Mouse (Mus musculus) heart, adult 18-20 months (tissue): ENCODE data around the gene Glis2. TPM values are rescaled to one million over a fixed set of nuclear protein-coding genes. Genes with fewer than 3 reads are reported as not detected.
A peak's percentile ranks its signal among the peaks of the same experiment; 100 is the strongest.
"Not testable (repeated sequence)": the region's sequence is repeated elsewhere in the genome, so short reads cannot be mapped to it uniquely, and the experiment has no call there.

Source experiments
- DNase-seq, 2 experiments: peaks; one replicate each; pipeline ENCODE4 v3.0.0; 2021 to 2022; ENCODE audit warnings: mixed read lengths in 1 of 2
- total RNA-seq, 2 experiments: library from RNA; stranded (reverse); gene quantifications; 2 replicates each; pipeline ENCODE4 v1.2.3; 2021

Glis2 gene
- total RNA-seq, 2 experiments from 2014 or later = 6.2 to 8.5 TPM

DNA sequence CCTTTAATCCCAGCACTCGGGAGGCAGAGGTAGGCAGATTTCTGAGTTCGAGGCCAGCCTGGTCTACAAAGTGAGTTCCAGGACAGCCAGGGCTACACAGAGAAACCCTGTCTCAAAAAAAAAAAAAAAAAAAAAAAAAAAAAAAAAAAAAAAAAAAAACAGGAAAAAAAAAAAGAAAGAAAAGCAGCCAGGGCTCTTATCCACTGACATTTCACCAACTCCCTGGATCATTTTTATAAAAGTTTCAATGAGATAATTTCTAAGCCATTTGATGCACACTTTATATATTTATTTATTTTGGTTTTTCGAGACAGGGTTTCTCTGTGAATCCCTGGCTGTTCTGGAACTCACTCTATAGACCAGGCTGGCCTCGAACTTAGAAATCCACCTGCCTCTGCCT, 13.3 kb upstream of the Glis2 start:
- not testable (repeated sequence) for DNase-seq

DNA sequence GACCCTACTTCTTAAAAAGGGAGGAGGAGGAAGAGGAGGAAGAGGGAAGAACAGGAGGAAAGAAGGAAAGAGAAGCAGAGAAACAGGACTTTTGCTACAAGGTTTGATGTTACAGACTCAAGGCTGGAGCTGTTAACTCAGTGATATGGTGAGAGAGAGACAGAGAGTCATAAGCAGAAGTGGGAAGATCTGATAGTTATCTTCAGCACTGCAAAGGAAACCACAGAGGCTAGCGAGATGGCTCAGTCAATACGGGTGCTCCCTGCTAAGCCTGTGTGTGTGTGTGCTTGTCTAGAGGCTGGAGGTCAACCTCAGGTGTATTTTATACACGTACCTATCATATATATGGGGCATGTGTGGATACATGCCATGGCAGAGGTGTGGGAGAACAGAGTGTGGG, 10.7 kb upstream of the Glis2 start:
- no peak for DNase-seq

DNA sequence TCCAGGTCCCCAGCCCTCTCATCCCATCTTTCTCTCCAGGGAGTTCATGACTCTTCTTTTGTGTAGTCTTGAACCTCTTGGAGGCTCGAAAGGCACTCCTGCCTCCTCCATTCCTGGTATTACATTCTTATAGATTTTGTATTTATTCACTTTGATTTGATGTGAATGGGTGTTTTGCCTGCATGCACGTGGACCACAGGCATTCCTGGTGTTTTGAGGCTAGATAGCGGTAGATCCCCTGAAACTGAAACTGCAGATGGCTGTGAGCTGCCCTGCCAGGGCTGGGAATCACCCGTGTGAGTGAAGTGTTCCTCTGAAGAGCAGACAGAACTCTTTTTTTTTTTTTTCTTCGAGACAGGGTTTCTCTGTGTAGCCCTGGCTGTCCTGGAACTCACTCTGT, 10.1 kb upstream of the Glis2 start:
- no peak for DNase-seq

DNA sequence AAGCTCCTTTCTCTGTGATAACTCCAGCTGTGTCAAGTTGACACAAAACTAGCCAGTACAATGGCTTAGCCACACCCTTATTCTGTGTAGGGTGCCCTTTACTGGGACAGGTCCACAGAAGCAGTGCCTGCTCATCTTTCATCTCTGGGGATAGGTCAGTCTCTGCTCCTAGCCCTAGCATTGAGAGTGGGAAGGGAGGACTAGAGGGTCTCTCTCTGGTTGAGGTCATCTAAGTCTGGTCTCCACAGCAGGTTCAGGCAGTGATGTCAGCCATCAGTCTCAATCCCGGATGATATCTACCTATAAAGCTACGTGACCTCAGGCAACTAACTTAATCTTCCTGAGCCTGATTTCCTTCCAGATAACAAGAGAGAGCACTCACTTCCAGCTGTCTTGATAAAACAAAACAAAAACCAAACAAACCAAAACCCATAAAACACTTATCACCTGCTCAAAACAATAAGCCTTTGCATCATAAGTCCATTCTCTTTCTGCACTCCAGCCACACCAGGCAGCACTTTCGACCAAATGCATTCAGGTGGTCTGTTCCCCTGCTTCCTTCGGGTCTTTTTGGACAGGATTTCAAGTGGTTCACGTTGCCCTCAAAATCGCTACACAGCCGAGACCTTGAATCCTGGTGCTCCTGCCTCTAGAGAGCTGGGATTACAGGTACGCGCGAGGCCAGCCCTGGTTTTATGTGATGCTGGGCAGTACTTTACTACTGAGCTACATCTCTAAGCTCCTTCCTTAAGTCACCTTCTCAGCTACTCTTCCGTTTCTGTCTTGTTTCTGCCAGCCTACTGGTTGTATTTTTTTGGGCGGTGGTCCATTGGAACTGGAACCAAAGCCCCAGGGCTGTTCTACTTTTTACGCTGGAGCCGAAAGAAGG, 8.6 kb upstream of the Glis2 start:
- no peak for DNase-seq

DNA sequence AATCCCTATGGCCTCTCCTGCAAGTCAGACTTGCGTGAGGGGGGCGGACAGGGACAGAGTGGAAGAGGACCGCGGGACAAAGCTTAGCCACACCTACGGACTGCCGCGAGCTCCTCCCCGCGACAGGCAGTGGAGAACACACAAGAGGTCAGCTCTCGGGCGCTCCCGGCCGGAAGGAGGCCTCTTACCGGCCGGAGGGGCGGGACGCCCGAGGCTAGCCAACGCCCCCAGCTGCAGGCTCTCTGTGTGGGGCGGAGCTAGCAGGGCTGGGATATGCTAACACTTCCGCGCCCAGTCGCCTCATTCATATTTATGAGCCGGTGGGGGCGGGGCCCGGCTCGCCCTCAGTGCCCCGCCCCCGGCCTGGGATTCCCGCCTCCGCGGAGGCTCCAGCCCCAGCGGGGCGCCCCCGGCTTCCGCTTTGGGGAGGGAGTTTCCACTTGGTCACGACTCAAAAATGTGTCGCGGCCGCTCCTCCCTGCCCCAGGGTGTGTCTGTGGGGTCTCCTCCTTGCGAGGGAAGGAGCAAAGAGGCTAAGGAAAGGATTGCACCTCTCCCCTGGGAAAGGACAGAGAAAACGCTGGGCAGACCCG, 7.9 kb upstream of the Glis2 start:
- DNase-seq = peak; percentile 97 to 99

DNA sequence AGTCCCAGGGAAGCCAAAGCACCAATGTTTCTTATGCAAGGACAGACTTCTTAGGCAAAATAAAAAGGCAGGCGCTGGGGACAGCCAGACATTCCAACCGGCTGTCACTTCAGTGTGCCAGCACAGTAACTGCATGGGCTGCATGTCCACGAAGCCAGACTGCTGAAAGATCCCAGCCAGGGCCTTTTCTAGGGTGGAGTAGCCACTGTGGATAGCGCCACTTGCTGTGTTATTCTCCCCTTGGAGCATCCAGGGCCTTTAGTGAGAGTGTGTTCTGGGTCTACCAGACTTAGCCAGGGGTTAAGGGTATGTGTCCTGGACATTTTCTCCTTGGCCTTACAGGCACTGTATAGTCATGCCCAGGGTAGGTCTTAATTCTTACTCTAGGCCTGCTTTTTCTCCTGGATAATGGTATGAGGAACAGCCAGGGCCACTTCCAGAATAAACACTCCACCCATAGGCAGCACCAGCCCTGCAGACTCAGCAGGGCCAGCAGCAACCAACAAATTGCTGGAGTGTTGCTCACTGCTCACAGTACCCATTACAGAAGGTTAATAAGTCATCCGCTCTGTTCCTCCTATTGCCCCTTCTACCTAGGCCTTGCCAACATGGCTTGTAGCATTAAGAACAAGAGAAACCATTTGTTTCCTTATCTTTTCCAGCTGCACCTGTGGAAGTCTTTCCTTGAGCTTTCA, 6.8 kb upstream of the Glis2 start:
- DNase-seq = peak in 1 of 2 experiments; percentile 56

DNA sequence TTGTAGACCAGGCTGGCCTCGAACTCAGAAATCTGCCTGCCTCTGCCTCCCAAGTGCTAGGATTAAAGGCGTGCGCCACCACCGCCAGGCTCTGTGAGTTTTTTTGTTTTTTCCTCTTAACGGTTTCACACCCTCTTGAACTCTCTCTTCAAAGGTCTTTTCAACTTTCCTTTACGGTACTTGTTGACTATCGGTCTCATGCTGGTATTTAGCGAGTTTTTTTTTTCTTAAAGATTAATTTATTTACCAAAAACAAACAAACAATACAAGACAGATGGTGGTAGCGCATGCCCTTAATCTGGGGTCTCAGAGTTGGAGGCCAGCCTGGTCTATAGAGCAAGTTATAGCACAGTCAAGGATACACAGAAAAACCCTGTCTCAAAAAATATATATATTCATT, 4.3 kb upstream of the Glis2 start:
- no peak for DNase-seq

DNA sequence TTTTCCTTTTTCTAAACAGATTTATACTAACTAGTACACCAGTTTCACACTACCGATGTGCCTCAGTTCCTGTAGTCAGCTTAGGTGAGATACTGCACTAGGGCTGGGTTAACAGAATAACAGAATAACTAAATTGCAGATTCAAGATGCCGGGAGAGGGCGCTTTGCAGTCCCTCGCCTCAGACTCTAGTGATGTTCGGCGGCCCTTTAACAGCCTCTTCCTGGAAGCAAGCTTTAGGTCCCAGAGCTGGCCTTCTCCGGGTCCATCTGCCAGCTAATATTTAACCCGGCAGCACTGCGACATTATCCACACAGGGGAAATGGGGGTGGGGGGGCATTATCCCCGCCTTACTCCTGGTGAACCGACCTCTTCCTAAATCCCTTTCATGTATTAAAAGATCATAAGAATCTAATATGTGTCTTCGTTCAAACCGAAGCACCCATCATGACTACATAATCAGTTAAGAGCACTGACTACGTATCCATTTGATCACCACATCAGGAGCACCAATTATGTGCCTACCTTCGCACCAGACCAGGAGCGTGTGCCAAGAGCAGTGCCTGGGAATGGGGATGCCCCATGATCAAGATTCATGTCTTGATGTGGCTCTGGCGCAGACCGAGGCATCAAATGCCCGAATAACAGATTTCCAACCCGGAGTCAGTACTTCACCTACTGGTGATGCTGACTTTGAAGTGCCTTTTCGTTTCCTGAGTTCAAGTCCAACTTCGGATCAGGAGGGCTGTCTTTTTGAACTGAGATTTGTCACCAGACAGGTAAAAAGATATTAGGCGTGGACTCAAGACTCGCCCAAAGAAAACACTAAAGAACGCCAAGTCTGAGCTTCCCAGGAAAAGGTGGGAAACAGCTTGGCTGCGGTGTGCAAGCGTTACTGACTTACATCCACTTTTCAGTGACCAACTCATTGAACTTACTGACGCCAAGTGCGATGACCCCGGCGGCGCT, 1.3 kb upstream of the Glis2 start:
- peak; percentile 66 to 76 for DNase-seq

DNA sequence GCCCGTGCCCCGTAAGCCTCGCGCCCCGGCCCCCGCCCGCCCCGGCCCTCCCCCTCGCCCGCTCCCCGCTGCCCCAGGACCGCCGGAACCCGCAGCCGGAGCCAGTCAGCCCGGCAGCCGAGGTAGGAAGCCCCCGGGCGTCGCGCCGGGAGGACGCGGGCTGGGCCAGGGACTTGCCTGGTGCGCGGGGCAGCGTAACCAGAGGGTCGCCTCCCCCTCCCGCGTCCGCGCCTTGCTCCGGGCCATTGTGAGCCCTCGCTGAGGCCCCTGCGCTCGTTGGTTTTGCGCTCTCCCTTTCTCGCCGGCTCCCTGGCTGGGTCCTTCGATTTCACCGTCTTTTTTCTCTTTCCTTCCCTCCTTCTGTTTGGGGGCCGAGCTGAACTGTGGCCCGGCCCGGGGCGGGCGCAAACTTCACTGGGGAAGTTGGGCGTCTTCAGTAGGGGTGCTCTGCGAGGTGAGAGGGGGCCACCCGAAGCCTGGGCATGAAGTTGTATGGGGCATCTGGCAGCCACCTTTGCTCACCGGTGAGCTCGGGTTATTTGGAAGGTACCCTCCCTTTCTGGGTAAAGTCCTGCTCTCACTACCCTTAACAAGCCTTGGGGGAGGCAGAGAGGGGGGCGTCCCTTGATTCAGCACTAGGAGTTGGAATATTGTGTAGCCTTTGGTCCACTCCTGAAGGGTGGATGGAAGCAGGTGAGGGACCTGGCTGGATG, 457 bp downstream of the Glis2 start:
- peak in 1 of 2 experiments; percentile 68 for DNase-seq

DNA sequence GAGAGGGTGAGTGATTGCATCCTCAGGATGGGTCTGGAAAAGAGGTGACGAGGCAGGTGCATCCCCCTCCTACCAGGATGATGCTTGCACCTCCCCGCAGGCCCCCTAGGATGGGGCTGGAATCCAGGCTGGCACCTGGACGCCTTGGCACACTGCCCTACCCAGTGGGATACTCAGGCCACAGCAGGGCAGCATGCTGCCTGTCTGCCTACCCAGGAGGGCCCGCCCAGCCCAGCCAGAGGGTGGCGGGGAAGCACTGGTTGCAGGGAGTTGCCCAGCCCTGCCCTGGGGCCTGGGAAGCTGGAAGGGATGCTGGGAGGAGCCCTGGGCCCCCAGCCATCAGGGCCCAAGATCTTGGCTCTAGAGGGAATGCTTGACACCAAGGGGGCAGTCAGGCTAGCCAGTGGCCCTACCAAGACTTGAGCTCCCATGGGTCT, 1.0 kb downstream of the Glis2 start:
- DNase-seq = peak; percentile 55 to 69

DNA sequence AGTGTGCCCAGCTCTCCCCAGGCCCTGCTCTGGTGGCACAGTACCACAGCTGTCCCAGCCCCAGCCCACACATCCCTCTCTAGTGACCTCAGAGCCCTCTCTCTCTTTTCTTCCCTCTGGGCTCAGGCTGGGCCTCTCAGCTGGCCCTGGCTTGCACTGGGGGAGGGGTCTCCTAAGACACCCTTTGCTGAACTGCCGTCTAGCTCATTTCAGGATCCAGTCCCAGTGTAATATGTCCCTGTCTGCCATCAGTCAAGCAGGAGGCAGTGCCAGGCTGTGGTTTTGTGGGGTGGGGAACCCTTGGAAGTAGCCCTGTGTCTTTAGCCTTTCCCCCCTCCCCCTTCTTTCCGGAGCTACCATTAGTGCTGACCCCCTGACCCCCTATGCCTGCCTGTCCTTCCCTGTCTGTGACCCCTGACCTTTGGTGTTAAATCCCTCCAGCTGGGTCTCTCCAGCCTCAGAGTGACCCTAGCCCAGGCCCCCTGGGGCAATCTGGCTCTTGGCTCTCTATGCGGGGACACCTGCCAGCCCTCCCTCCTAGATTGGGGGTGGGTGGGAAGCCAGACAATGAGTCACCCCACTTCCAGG, 1.7 kb downstream of the Glis2 start:
- no peak for DNase-seq

DNA sequence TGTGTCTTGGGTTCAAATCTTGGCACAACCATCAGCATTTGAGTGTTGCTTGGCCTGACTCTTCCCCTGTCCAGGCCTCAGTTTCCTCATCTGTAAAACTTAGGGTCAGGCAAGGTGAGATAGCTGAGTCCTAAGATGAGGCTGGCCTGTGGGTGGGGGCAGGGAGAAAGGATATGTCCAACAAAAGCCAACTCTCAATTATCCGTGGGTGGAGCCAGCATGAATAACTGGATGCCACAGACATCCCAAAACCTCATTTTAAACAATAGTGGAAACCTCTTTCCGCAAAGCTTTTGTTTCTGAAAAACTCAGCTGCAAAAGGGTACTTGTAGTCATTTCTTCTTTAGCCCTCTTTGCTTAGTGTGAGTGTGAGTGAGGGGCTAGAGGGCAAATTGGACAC, 2.3 kb downstream of the Glis2 start:
- no peak for DNase-seq

DNA sequence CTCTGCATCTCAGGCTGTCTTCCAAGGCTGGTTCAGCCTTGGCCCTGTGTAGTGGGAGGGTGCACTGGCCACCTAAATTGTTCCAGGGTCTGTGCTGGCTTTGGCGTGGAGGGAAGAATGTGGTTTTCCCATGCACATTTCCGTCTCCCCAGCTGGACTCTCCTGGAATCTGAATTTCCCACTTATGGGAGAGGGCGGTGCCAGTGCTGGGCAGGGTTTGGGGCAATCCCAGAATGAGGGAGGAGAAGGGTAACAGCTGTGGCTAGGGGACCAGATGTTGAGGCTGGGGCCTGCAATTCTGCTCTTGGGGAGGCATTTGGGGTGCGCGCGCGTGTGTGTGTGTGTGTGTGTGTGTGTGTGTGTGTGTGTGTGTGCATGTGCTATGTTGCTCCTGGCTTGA, 2.8 kb downstream of the Glis2 start:
- no peak for DNase-seq

DNA sequence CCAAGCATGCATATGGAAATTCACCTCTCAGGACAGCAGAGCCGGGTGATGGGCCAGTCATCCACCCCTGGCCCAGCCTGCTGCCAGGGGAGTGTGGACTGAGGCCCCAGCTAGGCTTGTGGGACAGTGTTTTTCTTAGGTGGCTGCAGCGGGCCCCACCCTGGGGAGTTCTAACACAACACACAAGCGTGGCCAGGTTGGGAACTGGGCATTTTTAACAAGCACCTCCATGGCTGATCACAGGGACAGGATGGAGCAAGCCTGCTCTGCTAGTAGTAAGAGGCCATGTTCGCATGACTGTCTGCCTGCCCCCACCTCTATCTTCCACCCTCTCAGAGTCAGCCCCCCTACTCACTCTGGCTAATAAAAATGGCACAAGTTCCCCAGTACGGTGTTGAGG, 3.5 kb downstream of the Glis2 start:
- no peak for DNase-seq

DNA sequence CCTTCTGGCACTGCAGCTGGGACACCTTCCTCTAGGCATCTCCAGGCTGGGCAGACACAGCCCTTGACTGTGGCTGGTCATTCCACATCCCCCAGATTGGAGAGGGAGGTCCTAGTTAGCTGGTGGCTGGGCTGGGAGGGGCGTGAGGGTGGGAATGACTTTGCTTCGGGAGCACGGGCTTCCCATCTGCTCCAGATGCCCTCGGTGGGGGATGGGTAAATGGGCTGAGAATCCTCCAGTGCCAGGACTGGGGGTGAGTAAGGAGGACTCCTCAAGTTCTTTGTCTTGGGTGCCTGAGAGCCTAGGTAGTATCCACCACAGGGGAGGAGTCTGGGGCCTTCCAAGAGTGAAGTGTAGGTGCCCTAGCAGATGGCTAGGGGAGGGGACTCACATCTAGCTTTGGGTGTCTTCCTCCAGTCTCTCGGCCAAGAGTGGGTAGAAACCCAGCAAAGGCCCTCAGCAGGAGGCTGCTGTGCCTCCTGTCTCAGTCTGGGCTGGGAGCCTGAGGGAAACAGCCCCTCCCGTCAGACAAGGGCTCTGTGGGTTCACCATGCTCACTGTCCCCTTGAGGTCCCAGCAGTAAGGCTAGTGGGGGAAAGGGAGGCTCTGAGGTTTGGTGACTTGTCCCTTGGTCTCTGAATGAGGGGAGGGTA, 4.5 kb downstream of the Glis2 start:
- DNase-seq = no peak

DNA sequence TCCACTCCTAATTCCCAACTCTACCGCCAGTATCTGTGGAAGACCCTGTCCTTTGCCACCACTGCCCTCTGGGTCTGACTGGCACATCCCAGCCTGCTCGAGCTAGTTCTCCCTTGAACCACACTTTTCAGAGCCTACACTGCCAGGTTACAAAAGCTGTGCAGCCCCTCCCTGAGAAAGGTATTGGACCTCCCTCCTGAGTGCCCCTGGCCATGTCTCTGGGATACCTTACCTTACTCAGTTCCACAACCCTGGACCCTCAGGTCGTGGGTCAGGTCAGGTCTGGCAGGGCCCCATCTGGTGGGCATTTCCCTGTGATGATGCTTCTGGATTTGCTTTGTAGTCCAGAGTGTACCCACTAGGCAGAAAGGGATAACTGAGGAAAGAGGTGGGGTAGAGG, 5.1 kb downstream of the Glis2 start:
- DNase-seq = no peak

DNA sequence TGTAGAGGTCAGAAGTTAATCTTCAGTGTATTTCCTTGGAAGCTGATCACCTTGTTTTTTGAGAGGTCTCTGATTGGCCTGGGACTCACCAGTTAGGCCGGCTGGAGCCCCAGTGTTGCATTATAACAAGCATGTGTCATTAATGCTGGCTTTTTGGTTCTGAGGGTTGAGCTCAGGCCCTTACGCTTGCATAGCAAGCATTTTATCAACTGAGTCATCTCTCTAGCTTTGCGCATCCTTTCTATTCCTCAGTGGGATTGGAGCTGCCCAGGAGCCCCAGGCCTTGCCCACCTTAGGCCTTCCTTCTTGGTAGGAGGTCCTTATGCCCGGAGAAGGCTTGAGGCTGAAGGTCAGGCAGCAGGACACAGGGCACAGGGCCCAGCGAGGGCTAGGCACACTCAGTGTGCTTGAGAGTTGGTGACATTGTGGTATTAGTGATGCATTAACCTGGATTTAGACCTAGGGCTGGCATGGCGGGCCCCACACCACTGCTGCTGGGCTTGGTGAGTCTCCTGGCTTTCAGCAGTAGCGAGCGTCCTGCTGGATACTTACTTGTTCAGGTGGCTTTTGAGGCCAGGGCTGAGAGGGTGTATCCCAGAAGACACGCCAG, 6.3 kb downstream of the Glis2 start:
- no peak for DNase-seq

DNA sequence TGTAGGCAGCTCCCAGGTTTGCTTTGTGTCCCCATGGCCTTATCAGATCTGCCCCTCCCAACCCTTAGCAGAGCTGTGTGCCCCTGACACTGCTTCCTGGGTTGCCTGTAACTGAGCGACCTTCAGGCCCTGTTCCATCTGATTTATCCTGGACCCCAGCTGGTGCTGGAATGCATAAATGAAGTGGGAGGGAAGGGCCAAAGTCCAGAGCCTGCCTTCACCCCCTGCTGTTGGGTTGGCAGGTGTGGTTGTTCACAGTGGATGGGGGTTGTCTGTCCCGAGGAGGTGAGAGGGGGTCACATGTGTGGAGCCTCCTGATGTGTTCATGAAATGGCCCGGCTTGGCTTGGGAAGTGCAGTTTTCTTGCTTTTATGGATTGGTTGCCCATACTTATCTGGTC, 7.7 kb downstream of the Glis2 start:
- no peak for DNase-seq

DNA sequence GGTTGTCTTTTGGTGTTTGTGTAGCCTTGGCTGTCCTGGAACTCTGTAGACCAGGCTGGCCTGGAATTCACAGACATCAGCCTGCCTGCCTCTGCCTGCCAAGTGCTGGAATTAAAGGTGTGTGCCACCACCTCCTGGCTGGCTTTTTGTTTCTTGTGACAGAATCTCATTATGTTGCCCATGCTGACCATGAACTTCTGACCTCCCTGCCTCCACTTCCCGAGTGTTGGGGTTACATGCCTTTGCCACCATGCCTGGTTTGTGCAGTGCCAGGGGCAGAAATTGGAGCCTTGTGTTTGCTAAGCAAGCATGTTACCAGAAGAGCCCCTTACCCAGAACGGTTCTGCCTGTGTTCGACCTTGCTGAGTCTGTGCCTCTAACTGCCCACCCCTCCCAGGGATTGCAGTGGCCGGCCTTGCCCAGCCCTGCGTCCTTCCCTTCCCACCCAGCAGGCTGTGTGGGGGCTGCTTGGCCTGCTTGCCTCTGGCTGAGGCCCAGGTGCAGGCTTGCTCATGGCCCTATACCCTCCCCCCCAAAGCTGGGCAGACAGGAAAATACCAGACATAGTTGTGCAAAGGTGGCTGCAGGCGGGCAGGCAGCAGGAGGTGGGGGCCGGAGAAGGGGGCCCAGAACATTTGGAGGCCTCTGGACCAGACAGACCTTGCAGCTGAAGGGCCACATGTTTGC, 8.4 kb downstream of the Glis2 start:
- no peak for DNase-seq
